Mouse (Mus musculus) layer of hippocampus, postnatal 14 days (tissue): ENCODE data around the gene Poglut1. TPM values are rescaled to one million over a fixed set of nuclear protein-coding genes. Genes with fewer than 3 reads are reported as not detected.

Experiments used
- DNase-seq, 2 experiments: peaks; one replicate each; pipeline ENCODE4 v3.0.0; 2021 to 2022; ENCODE audit warnings: low spot score in 2 of 2, mixed read lengths in 1 of 2
- long read RNA-seq, 2 experiments: library from polyadenylated mRNA; stranded (forward); transcript quantifications; one replicate each; pipeline ENCODE4 v2.0.0; 2021
- total RNA-seq, 2 experiments: library from RNA; stranded (reverse); gene quantifications; 2 replicates each; pipeline ENCODE4 v1.2.3; 2021

Gene Poglut1
- 10 to 100 TPM; 42.2 to 44.3 TPM for total RNA-seq
- long read RNA-seq, experiment 1, transcript Poglut1-201 (11 exons, 2,758 nt), result major isoform, 22 of 52 reads
- long read RNA-seq, experiment 1, transcript Poglut1-205 (11 exons, 2,922 nt), result minor isoform, 21 of 52 reads
- long read RNA-seq, experiment 1, partial matches to known transcripts, result 4 of 52 reads
- long read RNA-seq, experiment 1, other reads (novel, unspliced or antisense), result 5 of 52 reads
- long read RNA-seq, experiment 2, transcript Poglut1-205 (11 exons, 2,922 nt), result minor isoform, 23 of 67 reads
- long read RNA-seq, experiment 2, transcript Poglut1-201 (11 exons, 2,758 nt), result major isoform, 32 of 67 reads
- long read RNA-seq, experiment 2, partial matches to known transcripts, result 6 of 67 reads
- long read RNA-seq, experiment 2, other reads (novel, unspliced or antisense), result 6 of 67 reads

DNA sequence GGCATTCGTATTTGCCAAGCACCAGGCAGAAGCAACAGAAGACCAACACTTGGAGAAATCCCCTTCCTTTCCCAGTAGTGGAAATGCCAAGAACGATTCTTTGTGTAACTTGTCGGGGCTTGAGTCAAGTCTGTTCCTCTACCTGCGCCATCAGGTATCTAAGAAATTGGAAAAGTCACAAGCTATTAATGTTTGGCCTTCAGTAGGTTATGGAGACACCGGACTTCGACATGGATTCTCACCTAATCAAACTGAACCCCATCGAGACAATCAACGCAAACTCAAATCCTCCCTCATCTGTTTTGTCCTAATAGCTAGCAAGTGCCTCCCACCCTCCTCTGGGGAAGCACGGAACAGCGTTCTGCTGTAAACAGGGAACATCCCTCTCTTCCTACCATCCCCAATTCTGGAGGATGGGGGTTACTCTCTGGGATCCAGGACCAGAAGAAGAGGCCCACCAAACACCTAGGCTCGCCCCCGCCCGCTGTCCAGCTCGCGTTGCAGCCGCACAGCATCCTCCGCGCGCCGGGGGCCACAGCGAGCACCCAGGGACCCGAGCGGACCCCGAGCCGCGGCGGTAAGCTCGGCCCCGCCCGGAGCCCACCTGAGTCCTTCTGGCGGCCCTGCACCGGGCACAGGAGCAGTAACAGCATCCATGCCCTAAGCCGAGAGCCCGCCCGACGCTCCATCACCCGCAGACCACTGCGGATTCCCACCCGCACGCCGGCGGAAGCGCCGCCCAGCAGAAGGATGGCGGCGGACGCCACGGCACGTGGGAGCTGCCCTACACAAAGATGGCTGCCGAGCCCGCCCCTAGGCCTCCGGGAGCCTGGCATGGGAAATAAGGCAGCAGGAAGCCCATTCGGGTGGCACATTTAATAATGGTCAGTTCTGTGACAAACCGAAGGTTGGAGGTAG is at the start of gene Poglut1:
Gene Poglut1, minus strand, starts transcription at position 780 of the 918 bp plus-strand sequence.
- DNase-seq, result peak; percentile 82 to 86

DNA sequence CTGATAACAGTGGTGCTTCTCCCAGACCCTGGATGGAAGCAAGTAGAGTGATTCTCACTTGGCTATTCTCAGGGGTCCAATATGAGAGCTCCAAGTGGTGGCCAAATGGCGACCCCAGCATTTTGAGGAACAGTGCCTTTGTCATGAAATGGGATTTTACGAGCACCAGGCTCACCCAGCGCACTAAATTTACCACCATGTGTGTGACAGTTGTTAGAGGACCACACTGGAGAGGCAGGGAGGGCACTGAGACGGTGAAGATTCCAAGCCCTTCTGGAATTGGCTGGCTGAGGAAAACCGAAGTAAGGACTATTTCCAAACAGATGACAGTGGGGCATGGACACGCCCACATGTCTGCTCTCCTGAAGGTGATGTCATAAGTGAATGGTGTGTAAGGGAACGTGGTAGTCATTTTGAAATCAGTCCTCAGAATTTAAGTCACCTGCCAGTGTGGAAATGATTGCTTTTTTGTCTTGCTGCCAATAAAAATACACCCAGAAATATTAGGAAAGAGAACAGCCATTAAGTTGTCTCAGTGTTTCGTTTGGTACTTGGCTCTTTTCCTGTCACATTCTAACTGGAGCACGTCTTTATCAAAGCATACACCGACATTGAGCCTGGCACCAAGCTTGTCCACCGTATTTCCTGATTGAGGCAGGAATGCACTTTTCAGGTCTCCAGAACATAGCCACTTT is 49.1 kb upstream of the Poglut1 start:
- DNase-seq, result no peak

DNA sequence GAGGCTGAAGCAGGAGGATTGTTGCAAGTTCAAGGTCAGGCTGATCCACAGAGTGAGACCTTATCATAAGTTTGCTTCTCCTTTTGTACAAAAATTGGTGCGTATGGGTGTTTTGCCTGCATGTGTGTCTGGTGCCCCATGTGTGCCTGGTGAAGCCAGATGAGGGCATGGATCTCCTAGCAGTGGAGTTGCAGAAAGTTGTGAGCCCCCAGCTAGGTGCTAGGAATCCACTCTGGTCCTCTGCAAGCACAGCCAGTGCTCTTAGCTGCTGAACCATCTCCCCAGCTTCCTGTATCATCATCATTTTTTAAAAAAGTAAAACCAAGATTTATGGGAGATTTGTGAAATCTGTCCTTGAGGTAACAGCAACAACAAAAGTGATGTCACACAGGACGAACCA is 46.6 kb upstream of the Poglut1 start:
- no peak for DNase-seq

DNA sequence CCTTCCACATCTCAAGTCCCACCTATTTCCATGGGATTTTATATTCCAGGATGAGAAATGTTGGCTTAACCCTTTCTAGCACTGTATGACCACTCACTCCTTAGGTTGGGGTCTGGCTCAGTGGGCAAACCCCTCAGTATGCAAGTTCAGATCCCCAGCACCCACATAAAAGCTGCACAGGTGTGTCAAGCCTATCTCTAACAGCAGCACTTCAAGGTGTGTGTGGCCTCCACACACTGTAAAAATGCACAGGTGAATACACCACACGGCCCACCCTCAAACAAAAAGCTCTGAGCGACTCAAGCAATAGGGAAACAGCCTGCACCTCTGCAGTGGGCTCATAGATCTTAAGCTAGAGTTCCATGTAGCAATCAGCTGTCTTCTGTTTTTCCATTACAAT is 46.0 kb upstream of the Poglut1 start:
- DNase-seq, result no peak

DNA sequence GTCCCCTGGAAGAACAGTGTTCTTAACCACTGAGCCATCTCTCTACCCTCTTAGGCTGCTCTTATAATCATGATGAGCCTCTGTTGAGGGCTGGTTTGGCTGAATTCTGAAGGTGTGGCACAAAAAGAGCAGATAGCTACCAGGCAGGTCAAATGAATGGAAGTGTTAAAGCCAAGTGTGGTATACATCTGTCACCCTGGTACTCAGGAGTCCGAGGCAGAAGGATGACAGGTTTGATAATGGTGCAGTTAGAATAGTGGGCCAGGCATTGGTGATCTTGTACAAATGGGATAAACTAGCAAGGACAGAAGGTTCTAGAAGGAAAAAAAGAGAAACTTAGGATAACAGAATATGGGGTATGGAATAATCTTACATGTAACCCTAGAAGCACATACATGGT is 44.4 kb upstream of the Poglut1 start:
- DNase-seq, result no peak

DNA sequence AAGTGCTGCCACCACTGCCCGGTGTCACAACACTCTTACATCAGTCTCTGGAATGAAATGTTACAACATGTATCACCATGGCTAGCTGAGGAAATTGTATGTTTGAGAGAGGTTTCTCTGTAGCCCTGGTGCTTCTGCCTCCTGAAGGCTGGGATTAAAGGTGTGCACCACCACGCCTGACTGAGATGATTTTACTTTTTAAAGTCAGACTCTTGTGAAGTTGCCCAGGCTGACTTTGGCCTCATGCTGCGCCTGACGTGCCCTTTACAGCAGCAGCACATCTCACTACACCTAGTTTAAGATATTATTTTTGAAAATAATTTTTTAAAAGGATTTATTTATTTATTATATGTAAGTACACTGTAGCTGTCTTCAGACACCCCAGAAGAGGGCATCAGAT is 42.9 kb upstream of the Poglut1 start:
- DNase-seq, result no peak

DNA sequence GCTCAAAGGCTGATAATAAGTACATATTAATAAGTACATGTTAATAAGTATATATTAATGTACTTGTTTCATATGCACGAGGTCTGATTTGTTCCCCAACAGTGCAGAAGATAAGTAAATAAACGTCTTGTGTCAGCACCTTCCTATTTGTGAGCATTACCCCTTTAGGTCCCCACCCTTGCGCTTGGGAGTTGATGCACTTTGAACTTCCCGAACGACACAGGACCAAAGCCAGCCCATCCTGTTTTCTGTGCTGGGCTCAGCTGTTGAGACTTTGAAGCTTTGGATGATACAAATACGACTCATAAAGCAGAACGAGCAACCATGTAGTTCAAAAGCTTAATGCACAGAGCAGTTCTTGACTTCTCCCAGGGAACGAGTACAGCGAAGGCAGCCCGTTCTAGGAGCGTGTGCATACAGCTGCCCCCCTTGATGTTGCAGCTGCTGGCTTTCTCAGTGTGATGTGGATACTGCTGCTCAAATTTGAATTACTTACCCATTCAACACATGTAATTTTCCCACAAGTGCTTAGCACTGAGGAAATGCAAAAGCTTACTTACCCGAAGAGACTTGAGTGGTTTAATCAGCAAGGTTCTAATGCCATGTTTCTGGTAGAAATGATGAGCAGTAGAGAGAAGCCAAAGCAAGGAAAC is 42.1 kb upstream of the Poglut1 start:
- DNase-seq, result no peak

DNA sequence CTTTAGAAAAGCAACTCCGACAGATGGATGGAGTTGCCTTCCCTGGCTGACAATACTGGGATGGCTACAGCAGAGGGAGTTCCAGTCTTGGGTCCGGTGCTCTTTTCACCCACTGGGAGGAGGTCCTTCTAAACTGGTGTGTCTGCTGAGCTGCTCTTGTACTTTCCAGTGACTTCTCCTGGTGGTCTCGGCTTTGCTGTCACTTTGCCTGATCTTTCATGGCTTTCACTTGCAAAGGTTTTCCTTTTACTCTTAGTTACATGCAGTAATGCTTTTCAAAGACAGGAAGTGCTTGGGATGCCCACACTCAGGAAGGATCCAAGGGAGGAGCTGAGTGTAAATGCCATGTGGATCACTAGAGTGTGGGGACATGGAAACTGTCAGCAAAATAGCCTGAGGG is 41.4 kb upstream of the Poglut1 start:
- DNase-seq, result no peak

DNA sequence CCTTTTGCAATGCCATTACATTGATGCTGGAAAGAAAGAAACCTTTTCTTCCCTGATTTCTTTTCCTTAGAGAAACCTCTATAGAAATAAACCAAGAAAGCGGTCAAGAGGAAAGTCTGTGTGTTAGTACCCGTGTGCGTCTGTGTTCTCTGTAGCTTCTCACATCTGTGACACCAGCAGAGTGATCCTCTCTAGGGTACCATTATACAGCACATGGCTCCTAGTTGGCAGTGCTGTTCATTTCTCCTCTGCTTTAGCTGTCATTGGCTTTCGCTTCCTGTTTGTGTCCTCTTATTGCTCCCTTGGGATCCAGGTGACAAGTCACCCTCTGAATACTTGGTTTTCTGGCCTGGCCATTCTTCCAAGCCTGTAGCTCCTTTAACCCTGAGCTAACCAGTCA is 37.5 kb upstream of the Poglut1 start:
- no peak for DNase-seq

DNA sequence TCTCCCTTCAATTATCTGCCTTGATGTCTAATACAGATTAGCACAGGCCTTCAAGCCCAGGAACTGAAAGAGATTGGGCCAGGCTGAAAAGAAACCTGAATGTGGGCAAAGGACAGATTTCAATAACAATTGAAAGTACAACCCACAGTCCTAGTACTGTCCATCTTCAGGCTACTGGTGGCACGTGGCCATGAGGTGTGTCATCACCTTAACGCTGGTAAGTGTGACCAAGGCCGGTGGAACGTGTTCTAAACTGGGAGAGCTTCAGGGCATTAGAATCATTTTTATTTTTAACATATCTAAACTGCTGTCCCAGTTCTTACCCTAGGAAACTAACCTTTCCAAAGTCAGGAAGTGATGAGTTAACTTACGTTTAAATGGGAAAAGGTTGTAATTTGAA is 37.1 kb upstream of the Poglut1 start:
- no peak for DNase-seq

DNA sequence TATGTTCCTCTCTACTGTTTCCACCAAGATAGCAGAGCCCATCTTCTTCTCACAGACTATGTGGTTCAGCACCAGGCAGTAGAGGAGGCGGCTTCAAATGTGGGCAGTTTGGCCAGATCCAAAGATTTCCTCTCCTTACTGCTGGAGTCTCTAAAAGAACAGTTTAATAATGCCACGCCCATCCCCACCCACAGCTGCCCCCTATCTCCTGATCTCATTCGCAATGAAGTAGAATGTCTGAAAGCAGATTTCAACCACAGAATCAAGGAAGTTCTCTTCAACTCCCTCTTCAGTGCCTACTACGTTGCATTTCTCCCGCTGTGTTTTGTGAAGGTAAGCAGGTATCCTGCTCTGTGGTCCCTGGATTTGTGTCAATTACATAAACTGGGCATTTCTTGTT is 35.1 kb upstream of the Poglut1 start:
- DNase-seq, result no peak

DNA sequence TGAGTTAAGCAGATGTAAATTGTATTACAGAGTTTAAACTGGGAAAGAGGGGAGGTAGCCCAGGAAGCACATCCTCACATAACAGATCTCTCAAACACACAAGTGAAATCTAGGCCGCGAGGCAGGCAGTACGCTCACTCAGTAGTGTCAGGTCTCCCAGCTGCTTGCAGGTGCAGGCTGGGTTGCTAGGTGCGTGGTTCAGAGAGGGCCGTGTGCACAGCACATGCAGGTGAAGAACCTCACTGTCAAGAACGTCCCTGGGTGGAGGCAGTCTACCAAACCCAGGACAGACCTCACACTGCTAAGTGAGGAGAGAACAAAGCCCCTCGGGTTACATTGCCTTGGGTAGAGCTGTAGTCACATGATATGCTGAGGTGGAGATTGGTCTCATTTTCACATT is 34.7 kb upstream of the Poglut1 start:
- no peak for DNase-seq

DNA sequence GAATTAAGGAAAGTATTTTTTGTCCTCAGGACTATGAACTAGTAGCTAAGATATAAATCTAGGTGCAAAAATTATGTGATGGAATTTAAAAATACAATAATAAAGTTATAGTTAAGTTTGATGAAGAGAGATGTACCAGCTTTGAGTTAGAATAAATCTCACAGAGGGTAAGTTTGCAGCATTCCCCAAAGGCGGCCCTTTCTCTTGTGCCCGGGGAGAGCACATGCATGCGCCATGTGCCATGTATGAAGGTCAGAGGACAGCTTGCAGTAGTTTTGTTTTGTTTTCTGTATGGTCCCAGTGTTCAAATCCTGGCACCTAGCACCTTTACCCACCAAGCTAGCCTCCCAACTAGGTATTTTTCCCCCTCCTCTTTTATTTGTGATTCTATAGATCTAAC is 21.4 kb upstream of the Poglut1 start:
- no peak for DNase-seq

DNA sequence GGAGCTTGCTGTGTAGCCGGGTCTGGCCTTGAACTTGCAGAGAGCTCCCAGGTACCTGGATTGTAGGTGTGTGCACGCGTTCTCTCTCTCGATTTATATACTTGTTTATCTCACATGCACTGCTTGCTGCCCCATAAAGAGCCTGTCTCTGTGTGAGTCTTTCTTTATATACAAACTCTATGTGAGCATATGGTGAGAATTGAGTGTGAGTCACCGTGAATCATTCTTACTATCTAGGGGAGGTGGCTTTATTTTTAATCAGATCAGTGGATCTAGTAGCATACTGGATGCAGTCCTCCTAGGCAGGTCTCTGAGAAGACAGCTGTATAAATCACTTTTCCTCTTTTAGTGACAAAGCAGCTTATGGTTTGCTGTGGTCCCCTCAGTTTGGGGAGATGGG is 18.1 kb upstream of the Poglut1 start:
- no peak for DNase-seq

DNA sequence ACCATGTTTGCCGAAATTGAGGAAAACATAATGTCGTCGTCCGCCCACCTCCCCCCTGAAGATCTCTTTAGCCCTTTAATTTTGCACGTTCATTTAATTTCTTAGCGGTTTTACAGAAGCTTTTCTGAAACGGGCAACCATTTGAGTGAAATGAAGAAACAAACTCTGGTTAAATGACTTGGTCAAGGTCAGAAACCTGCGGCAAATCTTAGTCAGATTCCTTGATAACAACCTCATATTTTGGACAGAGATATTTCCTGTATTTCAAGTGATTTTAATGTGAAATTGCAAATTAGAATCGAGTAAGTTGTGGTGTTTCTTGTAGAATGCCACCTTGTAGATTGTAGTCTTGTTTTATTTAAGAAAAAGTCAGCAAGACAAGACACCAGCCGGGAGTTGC is 13.5 kb upstream of the Poglut1 start:
- no peak for DNase-seq

DNA sequence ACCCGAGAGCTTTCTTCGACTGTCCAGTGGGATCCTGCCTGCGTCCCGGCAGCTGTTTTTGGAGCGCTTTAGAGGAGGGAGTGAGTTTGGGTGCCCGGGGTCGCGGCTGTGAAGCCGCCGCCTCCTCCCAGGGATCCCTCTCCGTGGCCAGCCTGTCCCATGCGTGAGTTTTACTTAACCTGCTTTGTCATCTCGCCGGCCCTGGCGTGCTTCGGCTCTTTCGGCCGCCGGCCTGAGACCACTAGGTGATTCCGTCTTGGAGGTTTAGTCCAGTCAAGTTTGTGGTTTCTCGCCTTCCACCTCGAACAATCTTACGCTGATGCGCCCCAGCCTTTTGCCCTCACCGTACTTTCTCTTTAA is 12.9 kb upstream of the Poglut1 start:
- no peak for DNase-seq

DNA sequence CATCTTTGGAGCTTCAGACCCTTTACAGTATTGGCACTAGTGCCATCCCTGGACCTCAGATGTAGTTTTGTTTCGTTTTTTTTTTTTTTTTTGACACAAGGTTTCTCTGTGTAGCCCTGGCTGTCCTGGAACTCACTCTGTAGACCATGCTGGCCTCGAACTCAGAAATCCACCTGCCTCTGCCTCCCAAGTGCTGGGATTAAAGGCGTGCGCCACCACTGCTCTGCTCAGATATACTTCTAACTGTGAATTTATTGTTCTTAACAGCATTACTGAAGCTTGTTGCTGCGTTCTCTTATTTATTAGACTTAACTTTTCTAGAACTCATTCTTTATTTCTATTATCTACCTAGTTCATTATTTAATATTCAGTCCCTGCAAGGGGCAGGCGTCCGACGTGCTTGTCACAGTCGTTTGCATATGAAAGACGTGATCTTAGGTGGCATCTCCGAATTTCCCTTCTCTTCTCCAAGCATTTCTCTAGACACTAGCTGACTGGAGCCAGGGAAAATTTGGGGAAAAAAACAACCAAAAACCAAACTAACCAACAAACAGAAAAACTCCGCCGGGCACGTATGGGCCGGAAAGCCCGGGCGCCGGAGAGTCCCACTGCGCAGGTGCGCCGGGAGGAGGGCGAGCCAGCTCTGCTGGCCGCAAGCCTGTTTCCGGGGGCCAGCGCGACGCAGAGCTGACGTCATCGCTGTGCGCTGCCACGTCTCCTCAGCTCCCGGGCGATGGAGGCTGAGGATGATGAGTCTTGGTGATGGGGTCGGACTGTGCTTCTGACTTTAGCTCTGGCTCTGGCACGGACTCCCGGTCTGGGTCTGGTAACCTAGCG is 12.3 kb upstream of the Poglut1 start:
- DNase-seq, result peak; percentile 95 to 96

DNA sequence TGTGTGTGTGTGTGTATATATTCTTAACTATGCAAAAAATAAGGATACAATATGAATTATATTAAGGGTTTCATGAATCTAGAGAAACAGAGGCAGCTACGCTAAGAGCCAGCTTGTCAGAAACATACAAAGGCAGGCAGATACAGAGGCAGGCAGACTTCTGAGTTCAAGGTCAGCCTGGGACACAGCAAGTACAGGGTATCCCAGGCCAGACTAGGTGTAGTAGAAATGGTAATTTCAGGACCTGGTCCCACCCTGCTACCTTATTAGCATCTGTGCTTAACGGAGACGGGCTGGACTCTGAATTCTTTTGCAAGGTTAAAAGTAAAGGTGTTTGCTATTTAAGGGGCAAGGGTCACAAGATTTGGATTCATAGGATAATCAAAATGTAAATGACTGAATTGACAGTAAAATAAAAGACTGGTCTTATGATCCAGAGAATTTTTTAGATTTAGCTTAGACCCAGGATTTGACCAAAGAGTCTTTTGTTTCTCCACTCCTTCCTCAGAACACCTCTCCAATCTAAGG is 8.2 kb upstream of the Poglut1 start, which contains the start of gene Tmem39a:
Gene Tmem39a, plus strand, starts transcription at position 478 of the 528 bp plus-strand sequence.
- DNase-seq, result no peak

DNA sequence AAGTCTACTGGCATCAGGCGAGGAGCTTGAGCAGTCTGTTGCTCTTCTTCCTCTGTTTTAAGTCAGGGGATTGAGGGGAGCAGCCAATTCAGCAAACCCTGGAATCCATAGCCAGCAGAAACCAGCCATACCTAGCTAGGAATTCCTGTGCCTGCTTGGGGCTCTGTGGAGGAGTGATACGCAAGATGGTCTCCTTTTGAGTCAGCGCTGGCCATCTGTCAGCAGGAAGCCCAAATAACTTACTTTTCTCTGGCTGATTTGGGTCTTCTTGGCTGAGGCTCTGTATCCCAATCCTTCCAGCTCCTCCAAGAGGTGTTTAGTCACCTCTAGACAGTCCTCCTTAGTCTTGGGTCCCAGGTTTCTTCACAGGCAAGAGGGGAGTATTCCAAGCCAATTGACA is 5.9 kb upstream of the Poglut1 start:
- no peak for DNase-seq

DNA sequence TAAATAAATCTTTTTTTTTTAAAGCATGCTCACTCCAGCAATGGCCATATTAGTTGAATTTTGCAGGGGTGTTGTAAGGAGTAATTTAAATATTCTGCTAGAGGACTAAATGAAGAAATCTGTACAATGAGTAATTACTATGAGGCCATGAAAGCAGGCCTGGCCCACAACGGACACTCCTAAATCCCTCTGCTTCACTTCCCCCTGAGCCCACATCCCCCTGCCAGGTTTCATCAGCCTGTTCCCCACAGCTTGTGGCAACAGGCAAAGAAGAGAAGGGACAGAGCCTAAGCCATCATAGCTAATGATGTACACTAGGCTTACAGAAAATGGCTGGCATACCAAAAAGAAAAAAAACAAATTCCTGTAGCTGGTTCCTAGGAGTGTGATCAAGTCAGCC is 2.1 kb downstream of the Poglut1 start:
- DNase-seq, result no peak
